Mouse (Mus musculus): Measurements from ENCODE around the gene Tstd1. TPM values are rescaled to one million over a fixed set of nuclear protein-coding genes. Genes with fewer than 3 reads are reported as not detected.

Gene Tstd1
- polyA plus RNA-seq, 1 experiment from 2014 or later = 7.1 TPM

DNA sequence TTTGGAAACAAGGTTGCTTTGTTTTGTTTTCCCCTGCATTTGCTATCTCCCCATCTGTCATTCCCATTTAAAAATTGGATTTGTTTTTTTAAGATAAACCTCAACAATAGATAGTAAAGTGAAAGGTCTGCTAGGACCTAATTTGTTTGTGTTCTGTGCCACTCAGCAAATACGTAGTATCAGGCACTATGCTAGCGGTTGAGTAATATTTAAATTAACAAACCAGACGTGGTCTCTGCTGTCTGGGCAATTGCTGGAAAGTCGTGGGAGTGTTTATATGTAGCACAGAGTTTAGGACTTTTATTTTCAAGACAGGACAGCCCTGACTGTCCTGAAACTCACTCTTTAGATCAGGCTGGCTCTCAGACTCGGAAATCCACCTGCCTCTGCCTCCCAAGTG is 33.9 kb downstream of the Tstd1 start:
- Histone ChIP-seq H3K9me3 (ENCODE audit: low read length) (no peaks in the 10 kb centered on the region), H3K27ac (ENCODE audit: low read length) (peak overlapping the region; percentile 38; the same call in 1 of the 2 replicates)
- WGBS = 32% methylated on average over 5 of the region's 5 CpGs

DNA sequence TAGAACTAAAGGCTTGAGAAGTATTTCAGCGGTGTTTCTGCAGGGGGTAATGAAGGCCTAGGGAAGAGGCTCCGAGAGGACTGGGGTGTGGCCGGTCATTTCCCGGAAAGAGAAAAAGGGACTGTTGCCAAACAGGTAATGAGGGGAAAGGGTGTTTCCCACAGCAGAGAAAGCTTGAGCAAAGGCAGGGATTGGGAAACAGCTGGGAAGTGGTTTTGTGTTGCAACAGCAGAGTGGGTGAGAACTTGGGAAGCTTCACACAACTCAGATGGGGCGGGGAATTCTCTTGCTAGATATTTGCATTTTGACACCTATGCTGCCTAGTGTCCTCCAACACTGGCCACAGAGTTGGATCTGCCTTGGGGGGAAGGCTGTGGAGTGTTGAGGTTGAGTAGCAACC is 34.3 kb downstream of the Tstd1 start:
- H3K4me1 ChIP-seq (ENCODE audit: insufficient read depth, low read depth, low read length) = 0 out of 2 replicates have a peak, but pooled peaks cover 3% of the 10 kb centered on the region
- no peaks in the 10 kb centered on the region for H3K36me3 ChIP-seq (ENCODE audit: insufficient read depth, low read length)
- H3K27ac ChIP-seq (ENCODE audit: low read length) = peak overlapping the region; percentile 38; the same call in 1 of the 2 replicates
- H3K4me3 ChIP-seq (ENCODE audit: low read depth, low read length) = no peak overlapping the region
- no peaks in the 10 kb centered on the region for H3K9me3 ChIP-seq (ENCODE audit: low read length)
- H3K4me2 ChIP-seq (replicated peaks; ENCODE audit: low read depth, low read length) = no peak overlapping the region
- DNase-seq (ENCODE audit: low spot score) = peak; percentile 75
- H3K9ac ChIP-seq (replicated peaks; ENCODE audit: low read depth) = no peak overlapping the region
- TF ChIP-seq EP300 (IDR thresholded peaks at IDR 0.05) (peak; percentile 87), CTCF (IDR thresholded peaks at IDR 0.05) (no peak)
- no peaks in the 10 kb centered on the region for H3K27me3 ChIP-seq (replicated peaks; ENCODE audit: insufficient read depth, low read length)
- ATAC-seq = peak; percentile 68
- 52% methylated on average over 5 of the region's 5 CpGs for WGBS

More for the DNA sequence above, 33.9 kb downstream of the Tstd1 start:
- H3K36me3 ChIP-seq (ENCODE audit: insufficient read depth, low read length) = no peaks in the 10 kb centered on the region
- 0 out of 2 replicates have a peak, but pooled peaks cover 3% of the 10 kb centered on the region for H3K4me1 ChIP-seq (ENCODE audit: insufficient read depth, low read depth, low read length)
- no peaks in the 10 kb centered on the region for H3K27me3 ChIP-seq (replicated peaks; ENCODE audit: insufficient read depth, low read length)
- TF ChIP-seq EP300 (IDR thresholded peaks at IDR 0.05) = no peak
- no peak for TF ChIP-seq CTCF (IDR thresholded peaks at IDR 0.05)
- ATAC-seq = peak; percentile 17; the same call in 1 of the 2 replicates
- DNase-seq (ENCODE audit: low spot score) = no peak
- H3K9ac ChIP-seq (replicated peaks; ENCODE audit: low read depth) = no peak overlapping the region
- H3K4me3 ChIP-seq (ENCODE audit: low read depth, low read length) = no peak overlapping the region
- no peak overlapping the region for H3K4me2 ChIP-seq (replicated peaks; ENCODE audit: low read depth, low read length)

DNA sequence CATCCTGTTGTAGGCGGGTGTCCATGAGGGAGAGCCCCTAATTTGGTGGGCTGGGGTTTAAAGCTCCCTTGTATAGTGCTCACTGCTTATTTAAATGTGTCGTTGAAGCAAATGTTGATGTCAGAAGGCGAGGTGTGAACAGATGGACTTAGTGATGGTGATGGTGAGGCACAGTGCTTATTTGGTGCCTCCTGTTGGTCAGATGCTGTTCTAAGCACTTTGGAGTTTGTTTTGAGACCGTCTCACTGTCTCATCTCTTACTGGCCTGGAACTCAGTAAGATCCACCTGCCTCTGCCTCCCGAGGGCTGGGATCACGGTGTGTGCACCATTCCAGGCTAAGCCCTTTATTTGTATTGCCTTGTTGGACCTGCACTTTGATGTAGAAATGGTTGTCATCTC is 36.3 kb downstream of the Tstd1 start:
- H3K4me2 ChIP-seq (replicated peaks; ENCODE audit: low read depth, low read length) = no peak overlapping the region
- no peaks in the 10 kb centered on the region for H3K36me3 ChIP-seq (ENCODE audit: insufficient read depth, low read length)
- TF ChIP-seq CTCF (IDR thresholded peaks at IDR 0.05) = peak; percentile 33
- TF ChIP-seq EP300 (IDR thresholded peaks at IDR 0.05) = no peak
- no peak for DNase-seq (ENCODE audit: low spot score)
- H3K9me3 ChIP-seq (ENCODE audit: low read length) = no peaks in the 10 kb centered on the region
- ATAC-seq = no peak
- H3K4me3 ChIP-seq (ENCODE audit: low read depth, low read length) = no peak overlapping the region
- 58% methylated on average over 6 of the region's 6 CpGs for WGBS
- no peaks in the 10 kb centered on the region for H3K27me3 ChIP-seq (replicated peaks; ENCODE audit: insufficient read depth, low read length)
- no peak overlapping the region for H3K27ac ChIP-seq (ENCODE audit: low read length)
- H3K4me1 ChIP-seq (ENCODE audit: insufficient read depth, low read depth, low read length) = 0 out of 2 replicates have a peak, but pooled peaks cover 3% of the 10 kb centered on the region
- H3K9ac ChIP-seq (replicated peaks; ENCODE audit: low read depth) = no peak overlapping the region

DNA sequence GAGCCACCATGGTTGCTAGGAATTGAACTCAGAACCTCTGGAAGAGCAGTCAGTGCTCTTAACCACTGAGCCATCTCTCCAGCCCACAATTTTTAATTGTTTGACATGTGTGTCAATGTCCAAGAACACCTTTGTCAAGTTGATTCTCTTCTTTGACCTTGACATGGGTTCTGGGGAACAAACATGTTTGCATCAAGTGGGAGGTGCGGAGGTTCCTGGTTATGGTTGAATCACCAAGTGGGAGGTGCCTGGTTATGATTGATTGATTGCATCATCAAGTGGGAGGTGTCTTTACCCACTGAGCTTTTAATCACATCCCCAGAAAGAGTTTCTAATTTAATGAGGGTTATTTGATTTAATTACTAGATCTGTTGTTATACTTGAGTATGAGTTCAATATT is 38.9 kb downstream of the Tstd1 start:
- no peak overlapping the region for H3K27ac ChIP-seq (ENCODE audit: low read length)
- WGBS = 82% methylated on average over 1 of the region's 1 CpGs

DNA sequence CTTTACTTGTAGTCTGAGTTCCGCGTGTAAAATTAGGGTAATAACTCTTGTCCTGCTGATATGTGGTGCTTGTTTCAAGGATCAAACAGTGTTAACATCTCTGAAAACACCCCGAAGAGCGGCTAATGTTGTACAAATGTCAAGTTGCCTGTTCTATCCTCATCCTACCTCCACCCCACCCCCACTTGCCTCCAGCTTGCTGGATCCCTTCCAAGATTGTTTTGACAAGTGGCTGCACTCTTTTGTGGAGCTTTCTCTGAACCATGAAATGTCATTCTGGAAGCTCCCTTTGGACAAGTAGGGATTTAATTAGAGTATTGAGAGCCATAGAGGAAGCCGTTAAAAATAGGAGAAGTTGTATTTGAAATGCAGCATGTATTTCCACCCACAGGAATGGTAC is 41.1 kb downstream of the Tstd1 start:
- H3K27me3 ChIP-seq (replicated peaks; ENCODE audit: insufficient read depth, low read length) = no peaks in the 10 kb centered on the region
- no peaks in the 10 kb centered on the region for H3K4me1 ChIP-seq (ENCODE audit: insufficient read depth, low read depth, low read length)
- H3K36me3 ChIP-seq (ENCODE audit: insufficient read depth, low read length) = peaks cover 21% of the 10 kb centered on the region
- no peak overlapping the region for H3K27ac ChIP-seq (ENCODE audit: low read length)
- no peak overlapping the region for H3K4me3 ChIP-seq (ENCODE audit: low read depth, low read length)
- WGBS = 28% methylated on average over 5 of the region's 5 CpGs
- H3K4me2 ChIP-seq (replicated peaks; ENCODE audit: low read depth, low read length) = no peak overlapping the region
- ATAC-seq = no peak
- no peak overlapping the region for H3K9ac ChIP-seq (replicated peaks; ENCODE audit: low read depth)
- TF ChIP-seq EP300 (IDR thresholded peaks at IDR 0.05) (no peak), CTCF (IDR thresholded peaks at IDR 0.05) (no peak)
- DNase-seq (ENCODE audit: low spot score) = no peak
- H3K9me3 ChIP-seq (ENCODE audit: low read length) = no peaks in the 10 kb centered on the region

More for the DNA sequence above, 38.9 kb downstream of the Tstd1 start:
- DNase-seq (ENCODE audit: low spot score) = no peak
- Histone ChIP-seq H3K4me3 (ENCODE audit: low read depth, low read length) (no peak overlapping the region), H3K9ac (replicated peaks; ENCODE audit: low read depth) (no peak overlapping the region), H3K9me3 (ENCODE audit: low read length) (no peaks in the 10 kb centered on the region), H3K4me1 (ENCODE audit: insufficient read depth, low read depth, low read length) (no peaks in the 10 kb centered on the region), H3K36me3 (ENCODE audit: insufficient read depth, low read length) (peaks cover 11% of the 10 kb centered on the region; the same call in 1 of the 2 replicates), H3K27me3 (replicated peaks; ENCODE audit: insufficient read depth, low read length) (no peaks in the 10 kb centered on the region), H3K4me2 (replicated peaks; ENCODE audit: low read depth, low read length) (no peak overlapping the region)
- no peak for TF ChIP-seq EP300 (IDR thresholded peaks at IDR 0.05)
- no peak for TF ChIP-seq CTCF (IDR thresholded peaks at IDR 0.05)
- ATAC-seq = no peak

DNA sequence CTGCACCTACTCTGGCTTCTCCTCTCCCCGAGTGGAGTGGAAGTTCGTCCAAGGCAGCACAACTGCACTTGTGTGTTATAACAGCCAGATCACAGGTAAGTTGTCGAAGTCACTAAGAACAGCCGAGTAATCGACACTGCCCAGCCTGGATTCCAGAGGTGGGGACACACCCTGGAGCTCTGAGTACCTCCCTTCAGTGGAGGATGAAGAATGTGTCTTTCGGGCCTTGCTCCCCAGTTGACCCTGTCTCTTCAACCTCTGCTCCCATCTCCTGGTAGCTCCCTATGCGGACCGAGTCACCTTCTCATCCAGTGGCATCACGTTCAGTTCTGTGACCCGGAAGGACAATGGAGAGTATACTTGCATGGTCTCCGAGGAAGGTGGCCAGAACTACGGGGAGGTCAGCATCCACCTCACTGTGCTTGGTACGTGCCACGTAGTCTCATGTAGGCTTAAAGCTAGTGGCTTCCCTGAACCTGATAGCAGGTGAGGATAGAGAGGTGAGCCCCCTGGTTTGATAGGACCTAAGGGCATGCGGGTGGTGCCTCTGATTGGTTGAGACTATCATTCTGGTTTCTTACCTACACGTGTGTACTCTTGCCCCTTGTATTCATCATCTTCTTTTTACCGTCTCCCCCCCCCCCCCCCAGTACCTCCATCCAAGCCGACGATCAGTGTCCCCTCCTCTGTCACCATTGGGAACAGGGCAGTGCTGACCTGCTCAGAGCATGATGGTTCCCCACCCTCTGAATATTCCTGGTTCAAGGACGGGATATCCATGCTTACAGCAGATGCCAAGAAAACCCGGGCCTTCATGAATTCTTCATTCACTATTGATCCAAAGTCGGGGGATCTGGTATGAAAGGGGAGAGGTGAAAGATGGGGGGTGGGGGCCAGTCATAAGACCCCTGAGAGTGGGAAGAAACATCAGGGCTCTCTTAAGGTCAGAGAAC is 42.2 kb downstream of the Tstd1 start:
- Histone ChIP-seq H3K9ac (replicated peaks; ENCODE audit: low read depth) (no peak overlapping the region), H3K4me3 (ENCODE audit: low read depth, low read length) (no peak overlapping the region), H3K27ac (ENCODE audit: low read length) (no peak overlapping the region), H3K4me1 (ENCODE audit: insufficient read depth, low read depth, low read length) (no peaks in the 10 kb centered on the region), H3K9me3 (ENCODE audit: low read length) (no peaks in the 10 kb centered on the region), H3K4me2 (replicated peaks; ENCODE audit: low read depth, low read length) (no peak overlapping the region), H3K36me3 (ENCODE audit: insufficient read depth, low read length) (peaks cover 21% of the 10 kb centered on the region), H3K27me3 (replicated peaks; ENCODE audit: insufficient read depth, low read length) (no peaks in the 10 kb centered on the region)
- WGBS = 88% methylated on average over 22 of the region's 22 CpGs
- no peak for DNase-seq (ENCODE audit: low spot score)
- ATAC-seq = no peak
- no peak for TF ChIP-seq CTCF (IDR thresholded peaks at IDR 0.05)
- TF ChIP-seq EP300 (IDR thresholded peaks at IDR 0.05) = no peak

Data from lung, postnatal 0 days (tissue).